Mouse (Mus musculus): Measurements from ENCODE around the gene Gm2663. TPM values are rescaled to one million over a fixed set of nuclear protein-coding genes. Genes with fewer than 3 reads are reported as not detected.
"Not testable (repeated sequence)": the region's sequence is repeated elsewhere in the genome, so short reads cannot be mapped to it uniquely, and the experiment has no call there.

Gene Gm2663
- total RNA-seq, 2 experiments from 2014 or later, result not detected

GRCm38 (mm10) chr6:41018629-41019028, 19.4 kb upstream of the Gm2663 start:
- no peak for TF ChIP-seq CTCF (IDR thresholded peaks at IDR 0.05)
- DNase-seq, result no peak
- intact Hi-C loops (cut with DNase I), result no loop called here
- Histone ChIP-seq H3K4me3 (no peak overlapping the region), H3K27ac (no peak overlapping the region)

- no peak for TF ChIP-seq CTCF (IDR thresholded peaks at IDR 0.05)
- no peak overlapping the region for H3K4me3 ChIP-seq
- no peak overlapping the region for H3K27ac ChIP-seq
- intact Hi-C loops (cut with DNase I), result no loop called here
- no peak for DNase-seq
These were observed 15.8 kb upstream of the Gm2663 start for GRCm38 (mm10) chr6:41015065-41015464.

- intact Hi-C loops (cut with DNase I); H3K4me3 ChIP-seq; DNase-seq; H3K27ac ChIP-seq: not testable (repeated sequence)
These were observed 34.8 kb downstream of the Gm2663 start, which contains the start of gene 1810009J06Rik for GRCm38 (mm10) chr6:40964454-40964853. Gene 1810009J06Rik, plus strand, starts transcription at chr6:40964754.

DNA sequence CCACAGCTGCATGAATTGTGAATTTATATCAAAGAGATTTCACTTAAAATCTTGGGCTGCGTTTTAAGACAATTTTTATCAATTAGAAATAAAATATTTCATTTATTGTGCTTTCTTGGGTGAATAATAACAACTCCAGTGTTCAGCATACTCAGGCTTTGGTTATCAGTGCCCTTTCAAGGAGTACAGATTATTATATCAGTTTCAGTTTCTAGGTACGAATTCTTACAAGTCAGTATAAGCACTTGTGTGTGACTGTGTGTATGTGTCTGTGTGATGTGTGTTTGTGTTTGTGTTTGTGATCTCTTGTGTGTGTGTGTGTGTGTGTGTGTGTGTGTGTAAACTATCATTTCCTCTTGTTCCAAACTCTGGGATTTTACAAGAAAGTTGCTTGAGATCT, 45.6 kb downstream of the Gm2663 start:
- Histone ChIP-seq H3K27ac (no peak overlapping the region), H3K4me3 (no peak overlapping the region)
- intact Hi-C loops (cut with DNase I), result no loop called here
- DNase-seq, result no peak
- TF ChIP-seq CTCF (IDR thresholded peaks at IDR 0.05), result no peak

- TF ChIP-seq CTCF (IDR thresholded peaks at IDR 0.05), result no peak
- no peak for DNase-seq
- no peak within 1 kb of the TSS for H3K27ac ChIP-seq
- intact Hi-C loops (cut with DNase I), result no loop called here
- no peak within 1 kb of the TSS for H3K4me3 ChIP-seq
These were observed 47.5 kb downstream of the Gm2663 start, which contains the start of gene Gm4744 for GRCm38 (mm10) chr6:40951770-40952169. Gene Gm4744, minus strand, starts transcription at chr6:40951870.

Other genes with a start within 250 kb of the Gm2663 start
- not detected for gene Moxd2, start 112.0 kb downstream of the Gm2663 start, total RNA-seq (2021)
- not detected for gene Prss58, start 99.1 kb downstream of the Gm2663 start, total RNA-seq (2021)
- gene 1700074P13Rik, start 58.9 kb downstream of the Gm2663 start, total RNA-seq (2021), result not detected
- gene Gm4744, start 47.6 kb downstream of the Gm2663 start, total RNA-seq (2021), result not detected
- not detected for gene 1810009J06Rik, start 34.7 kb downstream of the Gm2663 start, total RNA-seq (2021)
- not detected for gene 2210010C04Rik, start 36.0 kb upstream of the Gm2663 start, total RNA-seq (2021)

Data from gastrocnemius, adult 2 months (tissue).